Mouse (Mus musculus) E14TG2a.4 (cell line): ENCODE data around the gene Inca1.

Experiments used
- CTCF ChIP-seq: conservative IDR thresholded peaks from 2 replicates; pipeline ENCODE4 v1.5.1; 2014; ENCODE audit warnings: low read length
- NANOG ChIP-seq: IDR thresholded peaks from 2 replicates; pipeline ENCODE4 v1.6.1; 2014; ENCODE audit warnings: borderline replicate concordance, low read length, mixed read lengths
- POU5F1 ChIP-seq: IDR thresholded peaks from 2 replicates; pipeline ENCODE4 v1.6.1; 2014; ENCODE audit warnings: low read length, borderline replicate concordance

DNA sequence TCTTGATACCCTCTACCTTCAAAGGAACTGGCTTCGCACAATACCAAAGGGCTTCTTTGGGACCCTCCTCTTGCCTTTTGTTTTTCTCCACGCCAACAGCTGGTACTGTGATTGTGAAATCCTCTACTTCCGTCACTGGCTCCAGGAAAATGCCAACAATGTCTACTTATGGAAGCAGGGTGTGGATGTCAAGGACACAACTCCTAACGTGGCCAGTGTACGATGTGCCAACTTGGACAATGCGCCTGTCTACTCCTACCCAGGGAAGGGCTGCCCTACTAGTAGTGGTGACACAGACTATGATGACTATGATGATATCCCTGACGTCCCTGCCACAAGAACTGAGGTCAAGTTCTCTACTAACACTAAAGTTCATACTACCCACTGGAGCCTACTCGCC lies 60.0 kb downstream of the Inca1 start:
- TF ChIP-seq CTCF (no peak), NANOG (no peak), POU5F1 (no peak)
